In genomic region chr13:109899442-109900428, GRCm38 (mm10) we compare ENCODE assay signal across 10 mouse cellular contexts.
A peak's percentile ranks its signal among the peaks of the same experiment; 100 is the strongest.
DNase-seq lines count a peak whose midpoint lies in the region; ATAC-seq and TF ChIP-seq lines count a peak whose summit lies in the region.
"Had no signal": no experiment of that assay in that cellular context is flagged by ENCODE, and none has a peak within 500 bp of the region (broad histone marks: within the 10 kb centered on the region; RNA-seq: fewer than 3 reads in every experiment).

No protein-coding gene starts in this region.

- H3K27ac ChIP-seq in lung, embryonic 16.5 days (ENCODE audit: low read length), result no peak overlapping the region
- no peak overlapping the region for H3K27ac ChIP-seq in forebrain, embryonic 15.5 days (replicated peaks)
- H3K27ac ChIP-seq: liver, embryonic 13.5 days had no signal

- WGBS in lung, embryonic 16.5 days, result 53% methylated on average over 14 of the region's 14 CpGs
- 59% methylated on average over 14 of the region's 14 CpGs for WGBS in lung, adult 2 months
- WGBS in forebrain, embryonic 15.5 days, result 70% methylated on average over 14 of the region's 14 CpGs

- TF ChIP-seq CTCF in lung, adult 2 months (IDR thresholded peaks at IDR 0.05; ENCODE audit: insufficient read depth, low read length), result no peak

- H3K4me2 ChIP-seq in lung, embryonic 16.5 days (ENCODE audit: low read depth, low read length), result no peak overlapping the region
- H3K4me2 ChIP-seq in forebrain, embryonic 15.5 days (replicated peaks), result no peak overlapping the region
- H3K4me2 ChIP-seq: liver, embryonic 13.5 days had no signal

- peak; percentile 17; the same call in 1 of the 2 replicates for ATAC-seq in lung, embryonic 16.5 days (ENCODE audit: low read depth)
- ATAC-seq in forebrain, embryonic 15.5 days (replicated peaks), result no peak
- ATAC-seq: inflammation-experienced regulatory T-cells, adult 6 months had no signal

- no peaks in the 10 kb centered on the region for H3K9me3 ChIP-seq in lung, embryonic 16.5 days (ENCODE audit: control insufficient read depth, low read length)
- H3K9me3 ChIP-seq in forebrain, embryonic 15.5 days, result no peaks in the 10 kb centered on the region
- H3K9me3 ChIP-seq: liver, embryonic 13.5 days had no signal

- TF ChIP-seq POLR2A in lung, adult 2 months (IDR thresholded peaks at IDR 0.05; ENCODE audit: borderline replicate concordance, extremely low read depth, low read depth, low read length), result no peak

- H3K27me3 ChIP-seq in lung, embryonic 16.5 days (ENCODE audit: control insufficient read depth, insufficient read depth, low read depth, low read length), result no peaks in the 10 kb centered on the region; the same call in 1 of the 2 replicates
- no peaks in the 10 kb centered on the region for H3K27me3 ChIP-seq in splenic B cell, adult 2 months (ENCODE audit: control insufficient read depth, insufficient read depth, low read length, poor library complexity, severe bottlenecking)
- H3K27me3 ChIP-seq in forebrain, embryonic 15.5 days, result no peaks in the 10 kb centered on the region

- intact Hi-C loops in heart, postnatal 10 days (cut with DNase I), result loop anchor here (10.0 kb wide), 2 partner anchors 285 to 665 kb away; no protein-coding TSS in a partner anchor

- no peak overlapping the region for H3K4me3 ChIP-seq in lung, embryonic 16.5 days (ENCODE audit: low read length)
- no peak overlapping the region for H3K4me3 ChIP-seq in lung, adult 2 months (replicated peaks; ENCODE audit: extremely low read depth, low read depth, low read length)
- H3K4me3 ChIP-seq in forebrain, embryonic 15.5 days, result no peak overlapping the region
- H3K4me3 ChIP-seq: liver, embryonic 13.5 days had no signal

- no peak overlapping the region for H3K9ac ChIP-seq in lung, embryonic 16.5 days (ENCODE audit: low read length)
- H3K9ac ChIP-seq in forebrain, embryonic 15.5 days (replicated peaks), result no peak overlapping the region
- H3K9ac ChIP-seq: liver, embryonic 13.5 days had no signal

- H3K36me3 ChIP-seq in lung, embryonic 16.5 days (ENCODE audit: control insufficient read depth, insufficient read depth, low read length), result no peaks in the 10 kb centered on the region
- no peaks in the 10 kb centered on the region for H3K36me3 ChIP-seq in splenic B cell, adult 2 months (ENCODE audit: control insufficient read depth, insufficient read depth, low read length, poor library complexity, severe bottlenecking)
- H3K36me3 ChIP-seq in forebrain, embryonic 15.5 days, result no peaks in the 10 kb centered on the region
- H3K36me3 ChIP-seq: liver, embryonic 13.5 days had no signal

- DNase-seq in cerebellum, adult 11-12 months, result peak; percentile 45
- no peak for DNase-seq in cerebellum, postnatal 4 days (ENCODE audit: low spot score in 2 of 2)
- no peak for DNase-seq in lung, adult 2 months
- DNase-seq in heart, postnatal 10 days, result peak; percentile 52 to 58
- DNase-seq in splenic B cell, adult 2 months (ENCODE audit: low read depth, low spot score), result peak; percentile 13
- DNase-seq in yolk sac, embryonic 10.5 days (ENCODE audit: low spot score), result no peak
- DNase-seq: liver, embryonic 13.5 days had no signal

- H3K4me1 ChIP-seq in lung, embryonic 16.5 days (replicated peaks; ENCODE audit: control insufficient read depth, insufficient read depth, low read length), result peaks cover 23% of the 10 kb centered on the region
- H3K4me1 ChIP-seq in lung, adult 2 months (ENCODE audit: control insufficient read depth, insufficient read depth, low read length), result peaks cover 4% of the 10 kb centered on the region
- H3K4me1 ChIP-seq in forebrain, embryonic 15.5 days, result peaks cover 21% of the 10 kb centered on the region

Comparison
In these comparisons a context has a peak if more than half of its experiments do, and no peak if none do; other contexts are left out.
1. DNase-seq: peak in cerebellum, adult 11-12 months (single experiment), heart, postnatal 10 days (2 of 2) and splenic B cell, adult 2 months (single experiment); none in cerebellum, postnatal 4 days (0 of 2), lung, adult 2 months (single experiment) and yolk sac, embryonic 10.5 days (single experiment).